Comparison of ENCODE assay signal across 9 mouse cellular contexts in genomic region chr1:171501636-171502080, GRCm38 (mm10). TPM values are rescaled to one million over a fixed set of nuclear protein-coding genes. Genes with fewer than 3 reads are reported as not detected.
DNase-seq lines count a peak whose midpoint lies in the region; ATAC-seq and TF ChIP-seq lines count a peak whose summit lies in the region.
"Had no signal": no experiment of that assay in that cellular context is flagged by ENCODE, and none has a peak within 500 bp of the region (broad histone marks: within the 10 kb centered on the region; RNA-seq: fewer than 3 reads in every experiment).

No protein-coding gene starts in this region.

- H3K9me3 ChIP-seq in heart, embryonic 11.5 days (replicated peaks; ENCODE audit: control insufficient read depth, low read length), result no peaks in the 10 kb centered on the region
- 0 out of 2 replicates have a peak, but pooled peaks cover 2% of the 10 kb centered on the region for H3K9me3 ChIP-seq in kidney, embryonic 16.5 days (ENCODE audit: low read length)

- TF ChIP-seq POLR2A in liver, adult 2 months (IDR thresholded peaks at IDR 0.05; ENCODE audit: extremely low read depth, insufficient read depth, low read length), result no peak

- no peak for ATAC-seq in heart, embryonic 11.5 days (replicated peaks; ENCODE audit: insufficient number of reproducible peaks, low FRiP score, low TSS enrichment)
- no peak for ATAC-seq in kidney, embryonic 16.5 days (ENCODE audit: low FRiP score, low TSS enrichment)
- ATAC-seq in megakaryocyte-erythroid progenitor cell, adult 5-6 weeks (replicated peaks; ENCODE audit: low FRiP score, low TSS enrichment, poor library complexity, severe bottlenecking), result 0 out of 2 replicates have a peak, but pooled peaks have one; percentile 12

- WGBS in liver, adult 2 months, result 5% methylated on average over 5 of the region's 5 CpGs
- 6% methylated on average over 5 of the region's 5 CpGs for WGBS in heart, embryonic 11.5 days (ENCODE audit: insufficient replicate concordance)
- 3% methylated on average over 5 of the region's 5 CpGs for WGBS in kidney, embryonic 16.5 days

- H3K4me1 ChIP-seq in liver, adult 2 months (ENCODE audit: control insufficient read depth, insufficient read depth, low read length), result peaks cover 8% of the 10 kb centered on the region
- H3K4me1 ChIP-seq in heart, embryonic 11.5 days (ENCODE audit: control insufficient read depth, insufficient read depth, low read length), result no peaks in the 10 kb centered on the region
- peaks cover 15% of the 10 kb centered on the region for H3K4me1 ChIP-seq in kidney, embryonic 16.5 days (ENCODE audit: insufficient read depth, low read length)

- peak; percentile 59 for DNase-seq in liver, adult 2 months (ENCODE audit: extremely low read depth, low read depth, low spot score)
- no peak for DNase-seq in liver
- peak; percentile 18 to 29 for DNase-seq in cerebellum, postnatal 36 days
- DNase-seq in urinary bladder, postnatal 25 days (ENCODE audit: low spot score), result no peak
- DNase-seq in layer of hippocampus, adult 8-10 months (ENCODE audit: low spot score in 2 of 2), result no peak

- H3K79me2 ChIP-seq in liver, adult 2 months (ENCODE audit: control insufficient read depth, insufficient read depth, low read length), result no peaks in the 10 kb centered on the region

- no peak overlapping the region for H3K4me3 ChIP-seq in liver, adult 2 months (ENCODE audit: insufficient read depth, low read depth, low read length)
- H3K4me3 ChIP-seq in heart, embryonic 11.5 days (ENCODE audit: low read depth, low read length), result peak overlapping the region; percentile 28; the same call in 1 of the 2 replicates
- peak overlapping the region; percentile 30 for H3K4me3 ChIP-seq in kidney, embryonic 16.5 days (ENCODE audit: low read length)
- H3K4me3 ChIP-seq: erythroblast, embryonic 14.5 days had no signal

- no peaks in the 10 kb centered on the region for H3K27me3 ChIP-seq in liver, adult 2 months (ENCODE audit: control insufficient read depth, insufficient read depth, low read length)
- no peaks in the 10 kb centered on the region for H3K27me3 ChIP-seq in heart, embryonic 11.5 days (ENCODE audit: control insufficient read depth, insufficient read depth, low read length)
- no peaks in the 10 kb centered on the region for H3K27me3 ChIP-seq in kidney, embryonic 16.5 days (ENCODE audit: insufficient read depth, low read length)

- H3K4me2 ChIP-seq in heart, embryonic 11.5 days, result peak overlapping the region; percentile 61
- peak overlapping the region; percentile 57 for H3K4me2 ChIP-seq in kidney, embryonic 16.5 days (replicated peaks; ENCODE audit: low read depth, low read length)

- no peaks in the 10 kb centered on the region for H3K36me3 ChIP-seq in liver, adult 2 months (ENCODE audit: control insufficient read depth, insufficient read depth, low read length)
- no peaks in the 10 kb centered on the region for H3K36me3 ChIP-seq in heart, embryonic 11.5 days (ENCODE audit: control insufficient read depth, insufficient read depth, low read length)
- 0 out of 2 replicates have a peak, but pooled peaks cover 3% of the 10 kb centered on the region for H3K36me3 ChIP-seq in kidney, embryonic 16.5 days (ENCODE audit: insufficient read depth, low read length)

- TF ChIP-seq CTCF in liver, adult 2 months (IDR thresholded peaks at IDR 0.05; ENCODE audit: low read depth, low read length), result peak; percentile 21; the same call in 1 of the 2 replicates

- no peak overlapping the region; the same call in 1 of the 2 replicates for H3K9ac ChIP-seq in liver, adult 2 months (ENCODE audit: low read depth, low read length)
- H3K9ac ChIP-seq in heart, embryonic 11.5 days (ENCODE audit: low read depth, low read length), result peak overlapping the region; percentile 63; the same call in 1 of the 2 replicates
- peak overlapping the region; percentile 63 for H3K9ac ChIP-seq in kidney, embryonic 16.5 days (replicated peaks; ENCODE audit: low read length)

- H3K27ac ChIP-seq in liver, adult 2 months (replicated peaks; ENCODE audit: insufficient read depth, low read depth, low read length), result peak overlapping the region; percentile 68
- peak overlapping the region; percentile 83 for H3K27ac ChIP-seq in heart, embryonic 11.5 days (ENCODE audit: low read depth, low read length)
- peak overlapping the region; percentile 92 for H3K27ac ChIP-seq in kidney, embryonic 16.5 days (ENCODE audit: low read length)

RNA-seq across cellular contexts. Expression of gene Alyref2, which starts 1.6 kb away (rescaled TPM):
- 3.4 and 5.5 TPM in 2 replicates for total RNA-seq in liver, adult 2 months (2014; rRNA removed)
- 3.2 and 4.6 TPM in 2 replicates for polyA plus RNA-seq in liver, adult 2 months (2012; rRNA removed)
- polyA plus RNA-seq in heart, embryonic 11.5 days (2014; fragmentation: Nextera tagmentation; extraction: Ambion mirVana), result 12.3 and 12.7 TPM in 2 replicates
- 13.0 and 13.4 TPM in 2 replicates for polyA plus RNA-seq in kidney, embryonic 16.5 days (2015; fragmentation: Nextera tagmentation; extraction: Ambion mirVana)
- 5.5 and 10.9 TPM in 2 replicates for total RNA-seq in megakaryocyte-erythroid progenitor cell, adult 5-6 weeks (2014; fragmentation: Nextera tagmentation)
- total RNA-seq in megakaryocyte-erythroid progenitor cell, adult 5-6 weeks (2017), result 3.5 and 5.3 TPM in 2 replicates
- total RNA-seq in layer of hippocampus, adult 8-10 months (2022), result 1 to 10 TPM; 5.1 to 6.3 (median 5.6) TPM

RNA-seq across cellular contexts. Expression of gene Itln1, which starts 33.4 kb away (rescaled TPM):
- not detected in 2 replicates for total RNA-seq in liver, adult 2 months (2014; rRNA removed)
- not detected in 2 replicates for polyA plus RNA-seq in liver, adult 2 months (2012; rRNA removed)
- not detected in 2 replicates for polyA plus RNA-seq in heart, embryonic 11.5 days (2014; fragmentation: Nextera tagmentation; extraction: Ambion mirVana)
- polyA plus RNA-seq in kidney, embryonic 16.5 days (2015; fragmentation: Nextera tagmentation; extraction: Ambion mirVana), result not detected in 2 replicates
- not detected in 2 replicates for total RNA-seq in megakaryocyte-erythroid progenitor cell, adult 5-6 weeks (2014; fragmentation: Nextera tagmentation)
- total RNA-seq in megakaryocyte-erythroid progenitor cell, adult 5-6 weeks (2017), result not detected in 2 replicates
- not detected for total RNA-seq in layer of hippocampus, adult 8-10 months (2022)
- polyA plus RNA-seq: erythroblast, embryonic 14.5 days had no signal

RNA-seq across cellular contexts. Expression of gene Cd244a, which starts 57.3 kb away (rescaled TPM):
- total RNA-seq in liver, adult 2 months (2014; rRNA removed), result 0.40 and 0.46 TPM in 2 replicates
- polyA plus RNA-seq in liver, adult 2 months (2012; rRNA removed), result 0.17 TPM in 1 of 2 replicates, not detected in the other
- not detected in 2 replicates for polyA plus RNA-seq in heart, embryonic 11.5 days (2014; fragmentation: Nextera tagmentation; extraction: Ambion mirVana)
- 0.07 and 0.08 TPM in 2 replicates for polyA plus RNA-seq in kidney, embryonic 16.5 days (2015; fragmentation: Nextera tagmentation; extraction: Ambion mirVana)
- total RNA-seq in megakaryocyte-erythroid progenitor cell, adult 5-6 weeks (2014; fragmentation: Nextera tagmentation), result 1.8 and 3.9 TPM in 2 replicates
- total RNA-seq in megakaryocyte-erythroid progenitor cell, adult 5-6 weeks (2017), result 1.7 and 2.4 TPM in 2 replicates
- 1 to 10 TPM in 2 of 4 experiments, not detected in 2; 1.5 to 1.6 TPM for total RNA-seq in layer of hippocampus, adult 8-10 months (2022)
- polyA plus RNA-seq: erythroblast, embryonic 14.5 days had no signal

Comparison
In these comparisons a context has a peak if more than half of its experiments do, and no peak if none do; other contexts are left out.
1. DNase-seq: peak in liver, adult 2 months (single experiment) and cerebellum, postnatal 36 days (2 of 2); none in liver (single experiment), urinary bladder, postnatal 25 days (single experiment) and layer of hippocampus, adult 8-10 months (0 of 2).
2. Peak in every context shown above with its lines, with median percentiles within 50 percentile points of each other: H3K27ac ChIP-seq.